26 mouse cellular contexts compared by ENCODE assay signal in the genomic region with DNA sequence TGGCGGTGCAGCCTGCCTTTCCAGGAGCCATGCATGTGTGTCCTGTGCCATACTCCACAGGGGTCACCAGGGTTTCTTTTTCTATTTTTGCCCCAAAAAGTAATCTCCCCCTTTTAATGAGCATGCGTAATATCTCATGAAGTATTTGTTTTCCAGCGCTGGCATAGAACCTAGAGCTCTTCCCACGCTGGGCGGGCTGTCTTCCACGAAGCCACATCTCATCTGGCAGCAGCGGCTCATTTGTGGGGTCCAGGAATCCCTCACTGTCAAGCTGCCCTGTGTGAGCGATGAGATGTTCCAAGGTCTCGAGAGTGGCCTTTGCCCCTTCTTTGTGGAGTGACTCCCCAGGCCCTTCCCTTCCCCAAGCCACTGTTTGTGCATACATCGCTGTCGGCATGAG.
"Had no signal": no experiment of that assay in that cellular context is flagged by ENCODE, and none has a peak within 500 bp of the region (broad histone marks: within the 10 kb centered on the region; RNA-seq: fewer than 3 reads in every experiment).

No protein-coding gene starts in this region.

- H3K27ac ChIP-seq: embryonic facial prominence, embryonic 10.5 days; embryonic facial prominence, embryonic 12.5 days; embryonic facial prominence, embryonic 13.5 days; embryonic facial prominence, embryonic 15.5 days; forebrain, embryonic 10.5 days; forebrain, embryonic 12.5 days; forebrain, embryonic 13.5 days; forebrain, embryonic 15.5 days; gastrocnemius, adult 2 months had no signal

- DNase-seq: cerebellum, adult 18-20 months; cerebellum, adult 2 months; cerebellum, adult 8-10 months; cerebellum, adult 9-10 months; cerebellum, adult 9-11 months; cerebellum, postnatal 10 days; cerebellum, postnatal 14 days; cerebellum, postnatal 25 days; cerebellum, postnatal 36 days; embryo, embryonic 11 days; forebrain, postnatal 0 days; gastrocnemius, adult 2 months; gastrocnemius, postnatal 10 days; gastrocnemius, postnatal 14 days; gastrocnemius, postnatal 25 days; gastrocnemius, postnatal 36 days; heart, adult 11 months had no signal

- H3K4me3 ChIP-seq: embryonic facial prominence, embryonic 10.5 days; embryonic facial prominence, embryonic 12.5 days; embryonic facial prominence, embryonic 13.5 days; embryonic facial prominence, embryonic 15.5 days; erythroblast, embryonic 14.5 days; forebrain, embryonic 10.5 days; forebrain, embryonic 12.5 days; forebrain, embryonic 13.5 days; forebrain, embryonic 15.5 days; gastrocnemius, adult 2 months had no signal
